Mouse (Mus musculus) thymus, postnatal 36 days (tissue): ENCODE results near the gene Fam76a.

Experiments used
- DNase-seq, 2 experiments: peaks; one replicate each; pipeline ENCODE4 v3.0.0; 2022; ENCODE audit warnings: mixed read lengths in 2 of 2

Fam76a gene

GRCm38 (mm10) chr4:132922558-132923008, at the start of gene Fam76a:
Gene Fam76a (minus strand): TSS chr4:132922558.
- peak; percentile 99 to 100 for DNase-seq

- DNase-seq, result peak; percentile 66 to 77
Measured at GRCm38 (mm10) chr4:132972101-132972500, 49.7 kb upstream of the Fam76a start.

GRCm38 (mm10) chr4:132971601-132972000, 49.2 kb upstream of the Fam76a start:
- DNase-seq, result peak in 1 of 2 experiments; percentile 32

GRCm38 (mm10) chr4:132968105-132968938, 46.0 kb upstream of the Fam76a start:
- DNase-seq, result no peak

- DNase-seq, result no peak
Measured at GRCm38 (mm10) chr4:132964473-132964872, 42.1 kb upstream of the Fam76a start.

GRCm38 (mm10) chr4:132964064-132964463, 41.7 kb upstream of the Fam76a start:
- no peak for DNase-seq

GRCm38 (mm10) chr4:132963436-132963835, 41.1 kb upstream of the Fam76a start:
- DNase-seq, result no peak

GRCm38 (mm10) chr4:132962628-132963027, 40.3 kb upstream of the Fam76a start:
- DNase-seq, result no peak

GRCm38 (mm10) chr4:132961866-132962265, 39.5 kb upstream of the Fam76a start:
- DNase-seq, result no peak

- DNase-seq, result no peak
Measured at GRCm38 (mm10) chr4:132960864-132961639, 38.7 kb upstream of the Fam76a start.

GRCm38 (mm10) chr4:132960313-132960712, 38.0 kb upstream of the Fam76a start:
- no peak for DNase-seq

GRCm38 (mm10) chr4:132959679-132960045, 37.3 kb upstream of the Fam76a start:
- DNase-seq, result no peak

GRCm38 (mm10) chr4:132958741-132959678, 36.7 kb upstream of the Fam76a start:
- DNase-seq, result no peak

GRCm38 (mm10) chr4:132955395-132955791, 33.0 kb upstream of the Fam76a start:
- DNase-seq, result no peak

GRCm38 (mm10) chr4:132954530-132955394, 32.4 kb upstream of the Fam76a start:
- no peak for DNase-seq

- no peak for DNase-seq
Measured at GRCm38 (mm10) chr4:132950999-132951398, 28.6 kb upstream of the Fam76a start.

GRCm38 (mm10) chr4:132949882-132950532, 27.6 kb upstream of the Fam76a start:
- no peak for DNase-seq

GRCm38 (mm10) chr4:132946047-132947001, 24.0 kb upstream of the Fam76a start:
- DNase-seq, result peak; percentile 81 to 86

GRCm38 (mm10) chr4:132945261-132946046, 23.1 kb upstream of the Fam76a start:
- peak; percentile 89 to 93 for DNase-seq
